Mouse (Mus musculus): Measurements from ENCODE around the gene Pusl1. TPM values are rescaled to one million over a fixed set of nuclear protein-coding genes. Genes with fewer than 3 reads are reported as not detected.
A peak's percentile ranks its signal among the peaks of the same experiment; 100 is the strongest.

The Pusl1 gene
- polyA plus RNA-seq, 1 experiment from 2014 or later, result 43.2 TPM

- Histone ChIP-seq H3K9ac (ENCODE audit: low read depth, low read length) (no peak overlapping the region), H3K4me3 (ENCODE audit: low read depth, low read length) (no peak overlapping the region), H3K9me3 (ENCODE audit: control insufficient read depth, low read length) (no peaks in the 10 kb centered on the region), H3K27ac (ENCODE audit: low read depth, low read length) (no peak overlapping the region), H3K4me2 (replicated peaks; ENCODE audit: low read depth, low read length) (no peak overlapping the region), H3K36me3 (ENCODE audit: control insufficient read depth, insufficient read depth, low read length) (peaks cover 9% of the 10 kb centered on the region; the same call in 1 of the 2 replicates), H3K4me1 (replicated peaks; ENCODE audit: control insufficient read depth, insufficient read depth, low read length) (no peaks in the 10 kb centered on the region), H3K27me3 (ENCODE audit: control insufficient read depth, insufficient read depth, low read length) (no peaks in the 10 kb centered on the region)
- ATAC-seq (ENCODE audit: low FRiP score), result no peak
- no peak for DNase-seq (ENCODE audit: low spot score)
- 94% methylated on average over 12 of the region's 12 CpGs for WGBS
Measured at GRCm38 (mm10) chr4:155854991-155855390, 36.6 kb downstream of the Pusl1 start.

- no peak for ATAC-seq (ENCODE audit: low FRiP score)
- WGBS, result 94% methylated on average over 9 of the region's 9 CpGs
- no peak for DNase-seq (ENCODE audit: low spot score)
- Histone ChIP-seq H3K27ac (ENCODE audit: low read depth, low read length) (no peak overlapping the region), H3K27me3 (ENCODE audit: control insufficient read depth, insufficient read depth, low read length) (no peaks in the 10 kb centered on the region), H3K4me2 (replicated peaks; ENCODE audit: low read depth, low read length) (no peak overlapping the region), H3K36me3 (ENCODE audit: control insufficient read depth, insufficient read depth, low read length) (peaks cover 9% of the 10 kb centered on the region; the same call in 1 of the 2 replicates), H3K9ac (ENCODE audit: low read depth, low read length) (no peak overlapping the region), H3K4me1 (replicated peaks; ENCODE audit: control insufficient read depth, insufficient read depth, low read length) (peaks cover 6% of the 10 kb centered on the region), H3K9me3 (ENCODE audit: control insufficient read depth, low read length) (no peaks in the 10 kb centered on the region), H3K4me3 (ENCODE audit: low read depth, low read length) (no peak overlapping the region)
Measured at GRCm38 (mm10) chr4:155853421-155853820, 38.2 kb downstream of the Pusl1 start.

- Histone ChIP-seq H3K36me3 (ENCODE audit: control insufficient read depth, insufficient read depth, low read length) (peaks cover 5% of the 10 kb centered on the region; the same call in 1 of the 2 replicates), H3K27me3 (ENCODE audit: control insufficient read depth, insufficient read depth, low read length) (no peaks in the 10 kb centered on the region), H3K4me1 (replicated peaks; ENCODE audit: control insufficient read depth, insufficient read depth, low read length) (peaks cover 7% of the 10 kb centered on the region), H3K4me3 (ENCODE audit: low read depth, low read length) (no peak overlapping the region), H3K9ac (ENCODE audit: low read depth, low read length) (no peak overlapping the region), H3K27ac (ENCODE audit: low read depth, low read length) (no peak overlapping the region), H3K4me2 (replicated peaks; ENCODE audit: low read depth, low read length) (no peak overlapping the region), H3K9me3 (ENCODE audit: control insufficient read depth, low read length) (no peaks in the 10 kb centered on the region)
- 89% methylated on average over 2 of the region's 2 CpGs for WGBS
- DNase-seq (ENCODE audit: low spot score) (no peak), ATAC-seq (ENCODE audit: low FRiP score) (no peak)
Measured at GRCm38 (mm10) chr4:155851951-155852411, 39.6 kb downstream of the Pusl1 start.

GRCm38 (mm10) chr4:155851368-155851767 is 40.2 kb downstream of the Pusl1 start:
- no peaks in the 10 kb centered on the region for H3K9me3 ChIP-seq (ENCODE audit: control insufficient read depth, low read length)
- peaks cover 7% of the 10 kb centered on the region for H3K4me1 ChIP-seq (replicated peaks; ENCODE audit: control insufficient read depth, insufficient read depth, low read length)
- no peak overlapping the region for H3K4me3 ChIP-seq (ENCODE audit: low read depth, low read length)
- no peak overlapping the region for H3K4me2 ChIP-seq (replicated peaks; ENCODE audit: low read depth, low read length)
- peaks cover 5% of the 10 kb centered on the region; the same call in 1 of the 2 replicates for H3K36me3 ChIP-seq (ENCODE audit: control insufficient read depth, insufficient read depth, low read length)
- ATAC-seq (ENCODE audit: low FRiP score) (no peak), DNase-seq (ENCODE audit: low spot score) (no peak)
- 86% methylated on average over 3 of the region's 3 CpGs for WGBS
- no peak overlapping the region for H3K27ac ChIP-seq (ENCODE audit: low read depth, low read length)
- no peak overlapping the region for H3K9ac ChIP-seq (ENCODE audit: low read depth, low read length)
- no peaks in the 10 kb centered on the region for H3K27me3 ChIP-seq (ENCODE audit: control insufficient read depth, insufficient read depth, low read length)

GRCm38 (mm10) chr4:155849792-155850451 is 41.7 kb downstream of the Pusl1 start:
- H3K27me3 ChIP-seq (ENCODE audit: control insufficient read depth, insufficient read depth, low read length), result no peaks in the 10 kb centered on the region
- H3K4me2 ChIP-seq (replicated peaks; ENCODE audit: low read depth, low read length), result no peak overlapping the region
- H3K4me3 ChIP-seq (ENCODE audit: low read depth, low read length), result no peak overlapping the region
- no peak overlapping the region for H3K9ac ChIP-seq (ENCODE audit: low read depth, low read length)
- WGBS, result 92% methylated on average over 3 of the region's 3 CpGs
- H3K4me1 ChIP-seq (replicated peaks; ENCODE audit: control insufficient read depth, insufficient read depth, low read length), result peaks cover 7% of the 10 kb centered on the region
- ATAC-seq (ENCODE audit: low FRiP score) (no peak), DNase-seq (ENCODE audit: low spot score) (no peak)
- H3K36me3 ChIP-seq (ENCODE audit: control insufficient read depth, insufficient read depth, low read length), result no peaks in the 10 kb centered on the region
- no peak overlapping the region for H3K27ac ChIP-seq (ENCODE audit: low read depth, low read length)
- H3K9me3 ChIP-seq (ENCODE audit: control insufficient read depth, low read length), result no peaks in the 10 kb centered on the region

- Histone ChIP-seq H3K36me3 (ENCODE audit: control insufficient read depth, insufficient read depth, low read length) (no peaks in the 10 kb centered on the region), H3K27ac (ENCODE audit: low read depth, low read length) (no peak overlapping the region), H3K9me3 (ENCODE audit: control insufficient read depth, low read length) (no peaks in the 10 kb centered on the region), H3K4me3 (ENCODE audit: low read depth, low read length) (no peak overlapping the region), H3K4me2 (replicated peaks; ENCODE audit: low read depth, low read length) (no peak overlapping the region), H3K4me1 (replicated peaks; ENCODE audit: control insufficient read depth, insufficient read depth, low read length) (peaks cover 7% of the 10 kb centered on the region), H3K27me3 (ENCODE audit: control insufficient read depth, insufficient read depth, low read length) (no peaks in the 10 kb centered on the region), H3K9ac (ENCODE audit: low read depth, low read length) (no peak overlapping the region)
- WGBS, result 95% methylated on average over 2 of the region's 2 CpGs
- ATAC-seq (ENCODE audit: low FRiP score) (no peak), DNase-seq (ENCODE audit: low spot score) (no peak)
Measured at GRCm38 (mm10) chr4:155849391-155849790, 42.2 kb downstream of the Pusl1 start.

- no peaks in the 10 kb centered on the region for H3K9me3 ChIP-seq (ENCODE audit: control insufficient read depth, low read length)
- no peak for ATAC-seq (ENCODE audit: low FRiP score)
- H3K4me1 ChIP-seq (replicated peaks; ENCODE audit: control insufficient read depth, insufficient read depth, low read length), result peaks cover 7% of the 10 kb centered on the region
- no peaks in the 10 kb centered on the region for H3K36me3 ChIP-seq (ENCODE audit: control insufficient read depth, insufficient read depth, low read length)
- no peak overlapping the region for H3K27ac ChIP-seq (ENCODE audit: low read depth, low read length)
- peak overlapping the region; percentile 92 for H3K9ac ChIP-seq (ENCODE audit: low read depth, low read length)
- DNase-seq (ENCODE audit: low spot score), result no peak
- no peaks in the 10 kb centered on the region for H3K27me3 ChIP-seq (ENCODE audit: control insufficient read depth, insufficient read depth, low read length)
- peak overlapping the region; percentile 77 for H3K4me3 ChIP-seq (ENCODE audit: low read depth, low read length)
- 59% methylated on average over 7 of the region's 7 CpGs for WGBS
- peak overlapping the region; percentile 78 for H3K4me2 ChIP-seq (replicated peaks; ENCODE audit: low read depth, low read length)
Measured at GRCm38 (mm10) chr4:155848434-155849095, 43.0 kb downstream of the Pusl1 start.

- peak; percentile 52 for DNase-seq (ENCODE audit: low spot score)
- no peaks in the 10 kb centered on the region for H3K36me3 ChIP-seq (ENCODE audit: control insufficient read depth, insufficient read depth, low read length)
- peaks cover 7% of the 10 kb centered on the region for H3K4me1 ChIP-seq (replicated peaks; ENCODE audit: control insufficient read depth, insufficient read depth, low read length)
- no peaks in the 10 kb centered on the region for H3K27me3 ChIP-seq (ENCODE audit: control insufficient read depth, insufficient read depth, low read length)
- 1% methylated on average over 64 of the region's 69 CpGs for WGBS
- peak overlapping the region; percentile 27; the same call in 1 of the 2 replicates for H3K27ac ChIP-seq (ENCODE audit: low read depth, low read length)
- H3K9ac ChIP-seq (ENCODE audit: low read depth, low read length), result peak overlapping the region; percentile 92
- H3K4me2 ChIP-seq (replicated peaks; ENCODE audit: low read depth, low read length), result peak overlapping the region; percentile 78
- H3K9me3 ChIP-seq (ENCODE audit: control insufficient read depth, low read length), result no peaks in the 10 kb centered on the region
- peak; percentile 63 for ATAC-seq (ENCODE audit: low FRiP score)
- H3K4me3 ChIP-seq (ENCODE audit: low read depth, low read length), result peak overlapping the region; percentile 77
Measured at GRCm38 (mm10) chr4:155847591-155848352, 43.8 kb downstream of the Pusl1 start.
